Mouse (Mus musculus) G1E (cell line): Measurements from ENCODE around the gene Mtor.

ENCODE experiments used
- CTCF ChIP-seq: IDR thresholded peaks from 2 replicates; pipeline ENCODE4 v1.5.1; 2012; ENCODE audit warnings: low read depth, low read length, inconsistent platforms, mixed read lengths
- GATA1 ChIP-seq: IDR thresholded peaks from 2 replicates; pipeline ENCODE4 v1.6.1; 2012; ENCODE audit warnings: borderline replicate concordance, low read length, inconsistent platforms, mixed read lengths

DNA sequence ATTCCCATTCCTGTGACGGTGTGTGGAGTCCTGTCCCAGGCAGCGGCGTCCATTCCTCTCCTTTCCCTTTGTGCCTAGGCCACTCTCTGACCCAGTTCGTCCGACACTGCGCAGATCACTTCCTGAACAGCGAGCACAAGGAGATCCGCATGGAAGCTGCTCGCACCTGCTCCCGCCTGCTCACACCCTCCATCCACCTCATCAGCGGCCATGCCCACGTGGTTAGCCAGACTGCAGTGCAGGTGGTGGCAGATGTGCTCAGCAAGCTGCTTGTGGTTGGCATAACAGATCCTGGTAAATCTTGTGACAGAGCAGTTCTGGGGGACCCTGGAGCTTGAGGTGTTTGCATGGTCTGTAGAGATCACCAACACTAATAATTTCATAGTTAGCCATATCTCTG lies 16.5 kb downstream of the Mtor start:
- TF ChIP-seq CTCF (no peak), GATA1 (no peak)
